Mouse (Mus musculus) neural tube, embryonic 11.5 days (tissue): Measurements from ENCODE around the gene Fcgr4. TPM values are rescaled to one million over a fixed set of nuclear protein-coding genes. Genes with fewer than 3 reads are reported as not detected.
A peak's percentile ranks its signal among the peaks of the same experiment; 100 is the strongest.
"Not testable (repeated sequence)": the region's sequence is repeated elsewhere in the genome, so short reads cannot be mapped to it uniquely, and the experiment has no call there.

Source experiments
- ATAC-seq: fragments of 200-750 bp; cut with Nextera tagmentation; 2 replicates; pipeline ENCODE4 v1.8.0; 2017; ENCODE audit warnings: moderate number of reproducible peaks, mild to moderate bottlenecking, moderate TSS enrichment, moderate library complexity; ENCODE audit not compliant: insufficient read depth, low FRiP score, low TSS enrichment
- DNase-seq: peaks from one replicate; pipeline ENCODE4 v3.0.0-alpha.2; 2015; ENCODE audit warnings: low spot score
- H3K27ac ChIP-seq: fragments of 300-500 bp; sonication (generic); 2 replicates; pipeline ENCODE4 v1.5.1; 2014; ENCODE audit warnings: low read depth, mild to moderate bottlenecking, low read length
- H3K27me3 ChIP-seq: fragments of 300-500 bp; sonication (generic); 2 replicates; pipeline ENCODE4 v1.6.1; 2014; ENCODE audit warnings: mild to moderate bottlenecking, low read length, mixed read lengths; ENCODE audit not compliant: control insufficient read depth, insufficient read depth
- H3K36me3 ChIP-seq: fragments of 300-500 bp; sonication (generic); 2 replicates; pipeline ENCODE4 v1.6.1; 2014; ENCODE audit warnings: mild to moderate bottlenecking, low read length, moderate library complexity, mixed read lengths; ENCODE audit not compliant: control insufficient read depth, insufficient read depth
- H3K4me1 ChIP-seq: fragments of 300-500 bp; sonication (generic); 2 replicates; pipeline ENCODE4 v1.6.1; 2014; ENCODE audit warnings: low read length, mixed read lengths; ENCODE audit not compliant: control insufficient read depth, insufficient read depth
- H3K4me2 ChIP-seq: fragments of 300-500 bp; sonication (generic); 2 replicates; pipeline ENCODE4 v1.6.1; 2014; ENCODE audit warnings: low read depth, mild to moderate bottlenecking, moderate library complexity
- H3K4me3 ChIP-seq: fragments of 300-500 bp; sonication (generic); 2 replicates; pipeline ENCODE4 v1.5.1; 2014; ENCODE audit warnings: low read depth, low read length
- H3K9ac ChIP-seq: fragments of 300-500 bp; sonication (generic); 2 replicates; pipeline ENCODE4 v1.6.1; 2014; ENCODE audit warnings: mild to moderate bottlenecking, low read length
- H3K9me3 ChIP-seq: fragments of 300-500 bp; sonication (generic); 2 replicates; pipeline ENCODE4 v1.6.1; 2016; ENCODE audit warnings: low read length; ENCODE audit not compliant: control insufficient read depth
- WGBS: fragments of 180-500 bp; shearing (Covaris S2); extraction: QIAGEN DNeasy Blood & Tissue Kit; methylation state at CpG from one replicate; pipeline ENCODE4 v1.1.7; 2014; 5-methylcytosine and 5-hydroxymethylcytosine counted together
- polyA plus RNA-seq: library from polyadenylated mRNA; unstranded; fragments of >200 nt; fragmentation: Nextera tagmentation; extraction: Ambion mirVana; gene quantifications from 2 replicates; pipeline ENCODE4 v1.2.1, GENCODE M21; 2014

Gene Fcgr4
- polyA plus RNA-seq, 1 experiment from 2014 or later: 0.19 TPM

GRCm38 (mm10) chr1:171064491-171065242 is 45.9 kb downstream of the Fcgr4 start, which contains the start of gene Fcgr3:
Fcgr3 (minus strand) TSS chr1:171064935.
- not testable (repeated sequence) for H3K36me3 ChIP-seq, H3K4me1 ChIP-seq, H3K27ac ChIP-seq, H3K9ac ChIP-seq, H3K9me3 ChIP-seq
- H3K27me3 ChIP-seq: peaks cover 26% of the 10 kb centered on the region
- peak within 1 kb of the TSS; percentile 31 for H3K4me3 ChIP-seq
- ATAC-seq: peak; percentile 61
- 1% methylated on average over 41 of the region's 75 CpGs for WGBS
- peak; percentile 85 for DNase-seq
- peak within 1 kb of the TSS; percentile 31 for H3K4me2 ChIP-seq

GRCm38 (mm10) chr1:171065243-171065587 is 46.5 kb downstream of the Fcgr4 start:
- not testable (repeated sequence) for H3K27ac ChIP-seq, H3K4me1 ChIP-seq, DNase-seq, H3K9ac ChIP-seq, H3K36me3 ChIP-seq, H3K9me3 ChIP-seq
- peak; percentile 39 for ATAC-seq
- Histone ChIP-seq H3K27me3 (peaks cover 30% of the 10 kb centered on the region), H3K4me2 (peak overlapping the region; percentile 31; the same call in 1 of the 2 replicates), H3K4me3 (peak overlapping the region; percentile 31)
- WGBS: 1% methylated on average over 16 of the region's 35 CpGs

- peak; percentile 5; the same call in 1 of the 2 replicates for ATAC-seq
- H3K9me3 ChIP-seq, H3K4me1 ChIP-seq, DNase-seq, H3K36me3 ChIP-seq, H3K27ac ChIP-seq, H3K4me2 ChIP-seq, H3K9ac ChIP-seq: not testable (repeated sequence)
- Histone ChIP-seq H3K4me3 (0 out of 2 replicates have a peak overlapping the region, but pooled peaks have one; percentile 16), H3K27me3 (peaks cover 31% of the 10 kb centered on the region)
- WGBS: 5% methylated on average over 25 of the region's 45 CpGs
Measured at GRCm38 (mm10) chr1:171065768-171066167, 47.0 kb downstream of the Fcgr4 start.

- ATAC-seq: peak; percentile 29
- not testable (repeated sequence) for DNase-seq, H3K36me3 ChIP-seq, H3K4me1 ChIP-seq, H3K4me2 ChIP-seq, H3K9ac ChIP-seq, H3K9me3 ChIP-seq, H3K4me3 ChIP-seq, H3K27ac ChIP-seq
- H3K27me3 ChIP-seq: peaks cover 37% of the 10 kb centered on the region
- WGBS: 25% methylated on average over 2 of the region's 10 CpGs
Measured at GRCm38 (mm10) chr1:171066583-171066982, 47.9 kb downstream of the Fcgr4 start.

- not testable (repeated sequence) for H3K4me3 ChIP-seq, H3K27ac ChIP-seq, H3K4me1 ChIP-seq, H3K9ac ChIP-seq, DNase-seq, H3K4me2 ChIP-seq, H3K9me3 ChIP-seq, ATAC-seq, H3K36me3 ChIP-seq
- H3K27me3 ChIP-seq: peaks cover 37% of the 10 kb centered on the region
- WGBS: 58% methylated on average over 4 of the region's 5 CpGs
Measured at GRCm38 (mm10) chr1:171067928-171068327, 49.2 kb downstream of the Fcgr4 start.

- H3K27me3 ChIP-seq: peaks cover 34% of the 10 kb centered on the region
- not testable (repeated sequence) for H3K9me3 ChIP-seq, H3K4me1 ChIP-seq, H3K9ac ChIP-seq, H3K27ac ChIP-seq, H3K4me2 ChIP-seq, H3K4me3 ChIP-seq, H3K36me3 ChIP-seq, ATAC-seq
- peak; percentile 30 for DNase-seq
- WGBS: 68% methylated on average over 3 of the region's 3 CpGs
Measured at GRCm38 (mm10) chr1:171069508-171069907, 50.8 kb downstream of the Fcgr4 start.

- H3K4me1 ChIP-seq, ATAC-seq, H3K36me3 ChIP-seq, H3K4me2 ChIP-seq, H3K4me3 ChIP-seq, H3K9ac ChIP-seq, H3K27ac ChIP-seq, DNase-seq, H3K9me3 ChIP-seq: not testable (repeated sequence)
- peaks cover 27% of the 10 kb centered on the region for H3K27me3 ChIP-seq
- WGBS: 25% methylated on average over 11 of the region's 16 CpGs
Measured at GRCm38 (mm10) chr1:171070879-171071278, 52.2 kb downstream of the Fcgr4 start.

GRCm38 (mm10) chr1:171071726-171072125 is 53.0 kb downstream of the Fcgr4 start:
- H3K4me3 ChIP-seq, H3K9ac ChIP-seq, H3K9me3 ChIP-seq, H3K36me3 ChIP-seq, H3K4me2 ChIP-seq, H3K4me1 ChIP-seq, DNase-seq, H3K27ac ChIP-seq: not testable (repeated sequence)
- no CpG with 5 or more reads among the region's 35 CpGs for WGBS
- H3K27me3 ChIP-seq: peaks cover 26% of the 10 kb centered on the region
- peak; percentile 58 for ATAC-seq

- not testable (repeated sequence) for H3K4me2 ChIP-seq, H3K27ac ChIP-seq, DNase-seq, H3K36me3 ChIP-seq, H3K4me1 ChIP-seq, H3K9me3 ChIP-seq, H3K9ac ChIP-seq, H3K4me3 ChIP-seq
- ATAC-seq: peak; percentile 46
- WGBS: no CpG with 5 or more reads among the region's 45 CpGs
- peaks cover 28% of the 10 kb centered on the region for H3K27me3 ChIP-seq
Measured at GRCm38 (mm10) chr1:171072217-171072616, 53.5 kb downstream of the Fcgr4 start.
